Mouse (Mus musculus): ENCODE results near the gene Uchl3. TPM values are rescaled to one million over a fixed set of nuclear protein-coding genes. Genes with fewer than 3 reads are reported as not detected.

Uchl3 gene
- polyA plus RNA-seq, 1 experiment from 2014 or later: 95.2 TPM

DNA sequence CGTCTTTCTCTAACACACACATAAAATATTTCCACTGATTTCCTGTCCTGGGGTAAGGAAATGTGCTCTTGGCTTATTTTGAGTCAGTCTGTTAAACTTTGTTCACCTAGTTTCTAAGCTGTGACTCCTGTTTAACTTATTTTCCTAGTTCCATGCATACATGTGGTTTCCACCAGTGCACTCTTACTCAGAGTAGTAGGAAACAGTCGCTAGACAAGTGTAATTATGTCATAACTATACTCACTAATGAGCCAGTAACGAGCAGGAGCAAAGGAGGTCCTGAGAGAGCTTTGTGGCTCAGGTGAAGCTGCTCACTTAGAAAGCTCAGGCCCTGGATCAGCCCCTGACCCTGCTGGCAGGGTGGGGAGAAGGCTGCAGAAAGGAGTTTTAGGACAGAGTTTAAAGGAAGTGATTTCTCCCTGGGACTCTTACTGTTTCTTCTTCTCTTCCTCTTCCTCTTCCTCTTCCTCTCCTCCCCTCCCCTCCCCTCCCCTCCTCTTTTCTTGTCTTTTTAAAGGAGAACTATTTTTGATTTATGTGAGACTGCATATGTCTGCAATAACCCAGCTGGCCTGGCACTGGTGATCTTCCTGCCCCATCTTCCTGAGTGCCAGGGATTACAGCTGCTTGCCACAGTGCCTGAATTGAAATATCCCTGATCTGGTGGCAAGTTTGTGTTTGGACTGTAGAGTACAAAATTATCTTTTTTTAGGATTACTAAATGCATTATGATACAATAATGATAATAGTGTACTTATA is 8.1 kb downstream of the Uchl3 start:
- Histone ChIP-seq H3K4me1 (ENCODE audit: control insufficient read depth, insufficient read depth, low read length) (no peaks in the 10 kb centered on the region), H3K36me3 (ENCODE audit: control insufficient read depth, insufficient read depth) (peaks cover 3% of the 10 kb centered on the region; the same call in 1 of the 2 replicates), H3K4me2 (ENCODE audit: low read depth, low read length) (no peak overlapping the region), H3K9ac (ENCODE audit: low read length) (no peak overlapping the region), H3K27ac (ENCODE audit: low read length) (no peak overlapping the region), H3K9me3 (replicated peaks; ENCODE audit: control insufficient read depth, low read length) (no peaks in the 10 kb centered on the region), H3K4me3 (ENCODE audit: low read length) (no peak overlapping the region), H3K27me3 (ENCODE audit: control insufficient read depth, insufficient read depth, low read length) (no peaks in the 10 kb centered on the region)
- ATAC-seq (replicated peaks; ENCODE audit: extremely low read depth, insufficient read depth, low FRiP score): no peak
- WGBS: 70% methylated on average over 3 of the region's 3 CpGs

DNA sequence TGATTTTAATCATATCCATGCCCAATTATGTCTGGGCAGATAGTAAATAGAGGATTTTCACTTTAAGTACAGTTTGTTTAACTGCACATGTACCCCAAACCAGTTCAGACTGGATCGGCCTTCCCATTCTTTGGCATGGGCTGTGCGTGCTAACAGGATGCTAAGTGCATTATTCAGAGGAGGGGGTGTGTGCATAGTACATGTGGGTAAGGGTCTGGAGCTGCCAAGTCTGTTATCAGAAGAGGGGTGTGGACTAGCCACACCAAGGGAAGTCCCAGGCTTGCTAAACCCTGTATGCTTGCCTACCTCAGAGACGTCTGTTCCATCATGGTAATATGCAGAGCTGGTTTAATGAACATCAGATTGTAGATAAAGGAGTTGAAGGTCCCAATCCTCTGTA is 10.5 kb downstream of the Uchl3 start:
- WGBS: 63% methylated on average over 3 of the region's 3 CpGs
- peaks cover 7% of the 10 kb centered on the region; the same call in 1 of the 2 replicates for H3K36me3 ChIP-seq (ENCODE audit: control insufficient read depth, insufficient read depth)
- no peaks in the 10 kb centered on the region for H3K4me1 ChIP-seq (ENCODE audit: control insufficient read depth, insufficient read depth, low read length)
- no peaks in the 10 kb centered on the region for H3K27me3 ChIP-seq (ENCODE audit: control insufficient read depth, insufficient read depth, low read length)
- no peaks in the 10 kb centered on the region for H3K9me3 ChIP-seq (replicated peaks; ENCODE audit: control insufficient read depth, low read length)
- H3K4me3 ChIP-seq (ENCODE audit: low read length): no peak overlapping the region
- H3K4me2 ChIP-seq (ENCODE audit: low read depth, low read length): no peak overlapping the region
- no peak overlapping the region for H3K27ac ChIP-seq (ENCODE audit: low read length)
- no peak overlapping the region for H3K9ac ChIP-seq (ENCODE audit: low read length)
- ATAC-seq (replicated peaks; ENCODE audit: extremely low read depth, insufficient read depth, low FRiP score): no peak

DNA sequence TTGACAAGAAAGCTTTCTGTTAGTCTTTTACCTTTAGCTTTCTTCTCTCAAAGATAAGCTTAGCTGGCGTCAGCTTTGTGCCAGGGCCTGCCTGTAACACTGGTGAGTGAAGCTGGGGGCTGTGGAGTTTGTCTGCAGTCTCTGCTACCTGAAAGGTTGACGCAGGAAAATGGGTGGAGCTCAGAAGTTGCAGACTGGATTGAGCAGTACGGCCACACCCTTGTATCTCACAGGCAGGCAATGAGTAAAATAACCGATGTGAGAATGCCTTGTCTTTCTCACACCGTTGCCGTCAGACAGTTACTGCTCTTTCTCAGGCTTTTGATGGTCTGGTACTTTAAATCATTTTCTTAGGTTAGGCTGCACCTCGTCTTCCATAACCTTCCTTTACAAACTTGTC is 12.3 kb downstream of the Uchl3 start:
- Histone ChIP-seq H3K4me3 (ENCODE audit: low read length) (no peak overlapping the region), H3K27me3 (ENCODE audit: control insufficient read depth, insufficient read depth, low read length) (no peaks in the 10 kb centered on the region), H3K27ac (ENCODE audit: low read length) (no peak overlapping the region), H3K4me2 (ENCODE audit: low read depth, low read length) (no peak overlapping the region), H3K9ac (ENCODE audit: low read length) (no peak overlapping the region), H3K9me3 (replicated peaks; ENCODE audit: control insufficient read depth, low read length) (no peaks in the 10 kb centered on the region), H3K4me1 (ENCODE audit: control insufficient read depth, insufficient read depth, low read length) (no peaks in the 10 kb centered on the region), H3K36me3 (ENCODE audit: control insufficient read depth, insufficient read depth) (peaks cover 7% of the 10 kb centered on the region; the same call in 1 of the 2 replicates)
- no peak for ATAC-seq (replicated peaks; ENCODE audit: extremely low read depth, insufficient read depth, low FRiP score)
- WGBS: 81% methylated on average over 7 of the region's 7 CpGs

DNA sequence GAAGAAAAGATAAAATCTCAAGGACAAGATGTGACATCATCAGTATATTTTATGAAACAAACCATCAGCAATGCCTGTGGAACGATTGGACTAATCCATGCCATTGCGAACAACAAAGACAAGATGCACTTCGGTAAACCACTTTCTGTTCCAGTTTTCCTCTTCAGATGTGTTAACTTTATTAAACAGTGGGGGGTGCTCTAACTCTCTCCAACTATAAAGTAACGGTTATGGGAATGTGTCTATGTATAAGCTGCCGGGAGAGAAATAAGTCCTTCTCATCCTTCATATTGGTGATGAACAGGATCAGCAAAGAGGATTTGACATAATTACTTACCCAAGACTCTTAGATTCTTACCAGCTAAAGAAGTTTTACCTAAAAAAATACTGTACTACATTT is 12.8 kb downstream of the Uchl3 start:
- no peak overlapping the region for H3K4me2 ChIP-seq (ENCODE audit: low read depth, low read length)
- H3K9me3 ChIP-seq (replicated peaks; ENCODE audit: control insufficient read depth, low read length): no peaks in the 10 kb centered on the region
- H3K4me1 ChIP-seq (ENCODE audit: control insufficient read depth, insufficient read depth, low read length): no peaks in the 10 kb centered on the region
- no peak for ATAC-seq (replicated peaks; ENCODE audit: extremely low read depth, insufficient read depth, low FRiP score)
- H3K27me3 ChIP-seq (ENCODE audit: control insufficient read depth, insufficient read depth, low read length): no peaks in the 10 kb centered on the region
- H3K4me3 ChIP-seq (ENCODE audit: low read length): no peak overlapping the region
- H3K27ac ChIP-seq (ENCODE audit: low read length): no peak overlapping the region
- H3K36me3 ChIP-seq (ENCODE audit: control insufficient read depth, insufficient read depth): peaks cover 7% of the 10 kb centered on the region; the same call in 1 of the 2 replicates
- H3K9ac ChIP-seq (ENCODE audit: low read length): no peak overlapping the region
- 75% methylated on average over 5 of the region's 5 CpGs for WGBS

DNA sequence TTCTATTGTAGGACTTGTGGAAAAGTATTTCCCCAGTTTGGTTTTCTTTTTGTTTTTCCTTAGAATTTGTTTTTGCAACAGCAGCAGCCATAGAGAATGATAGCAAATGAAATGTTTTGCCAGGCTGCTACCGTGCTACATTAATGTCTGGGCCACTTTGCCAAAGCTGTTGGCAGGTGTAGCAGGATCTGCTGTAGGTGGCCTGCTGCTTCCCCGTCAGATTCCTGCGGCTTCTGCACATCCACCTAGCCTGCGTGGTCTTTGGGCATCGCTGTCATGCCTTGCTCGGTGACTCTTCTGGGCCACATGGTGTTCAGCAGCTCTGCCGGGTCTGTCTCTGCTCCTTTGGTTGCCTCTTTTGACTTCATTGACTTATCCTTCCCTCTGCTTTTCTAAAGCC is 14.9 kb downstream of the Uchl3 start:
- H3K9me3 ChIP-seq (replicated peaks; ENCODE audit: control insufficient read depth, low read length): no peaks in the 10 kb centered on the region
- no peak overlapping the region for H3K27ac ChIP-seq (ENCODE audit: low read length)
- no peak for ATAC-seq (replicated peaks; ENCODE audit: extremely low read depth, insufficient read depth, low FRiP score)
- no peaks in the 10 kb centered on the region for H3K4me1 ChIP-seq (ENCODE audit: control insufficient read depth, insufficient read depth, low read length)
- no peaks in the 10 kb centered on the region for H3K27me3 ChIP-seq (ENCODE audit: control insufficient read depth, insufficient read depth, low read length)
- WGBS: 89% methylated on average over 7 of the region's 7 CpGs
- no peak overlapping the region for H3K4me2 ChIP-seq (ENCODE audit: low read depth, low read length)
- H3K9ac ChIP-seq (ENCODE audit: low read length): no peak overlapping the region
- no peak overlapping the region for H3K4me3 ChIP-seq (ENCODE audit: low read length)
- H3K36me3 ChIP-seq (ENCODE audit: control insufficient read depth, insufficient read depth): peaks cover 7% of the 10 kb centered on the region; the same call in 1 of the 2 replicates

DNA sequence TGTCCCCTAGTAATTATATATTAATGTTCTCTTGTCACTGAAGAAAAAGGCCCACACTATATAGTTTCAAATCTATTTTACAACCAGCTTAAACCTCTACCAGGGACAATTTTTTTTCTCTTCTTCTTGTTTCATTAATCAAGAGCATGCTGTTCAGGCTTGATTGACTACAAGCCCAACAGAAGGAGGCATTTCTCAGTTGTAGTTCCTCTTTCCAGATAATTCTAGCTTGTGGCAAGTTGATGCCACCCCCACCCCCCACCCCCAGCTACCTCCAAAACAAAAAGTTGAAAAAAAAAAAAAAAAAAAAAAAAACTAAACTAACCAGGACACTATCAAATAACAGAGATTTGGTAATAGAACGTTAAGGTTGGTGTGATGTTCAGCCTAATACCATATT is 18.5 kb downstream of the Uchl3 start:
- peaks cover 3% of the 10 kb centered on the region; the same call in 1 of the 2 replicates for H3K36me3 ChIP-seq (ENCODE audit: control insufficient read depth, insufficient read depth)
- H3K27ac ChIP-seq (ENCODE audit: low read length): no peak overlapping the region
- H3K4me3 ChIP-seq (ENCODE audit: low read length): no peak overlapping the region
- no peaks in the 10 kb centered on the region for H3K4me1 ChIP-seq (ENCODE audit: control insufficient read depth, insufficient read depth, low read length)
- ATAC-seq (replicated peaks; ENCODE audit: extremely low read depth, insufficient read depth, low FRiP score): no peak
- H3K9me3 ChIP-seq (replicated peaks; ENCODE audit: control insufficient read depth, low read length): no peaks in the 10 kb centered on the region
- WGBS: 84% methylated on average over 1 of the region's 1 CpGs
- H3K4me2 ChIP-seq (ENCODE audit: low read depth, low read length): no peak overlapping the region
- no peaks in the 10 kb centered on the region for H3K27me3 ChIP-seq (ENCODE audit: control insufficient read depth, insufficient read depth, low read length)
- no peak overlapping the region for H3K9ac ChIP-seq (ENCODE audit: low read length)

DNA sequence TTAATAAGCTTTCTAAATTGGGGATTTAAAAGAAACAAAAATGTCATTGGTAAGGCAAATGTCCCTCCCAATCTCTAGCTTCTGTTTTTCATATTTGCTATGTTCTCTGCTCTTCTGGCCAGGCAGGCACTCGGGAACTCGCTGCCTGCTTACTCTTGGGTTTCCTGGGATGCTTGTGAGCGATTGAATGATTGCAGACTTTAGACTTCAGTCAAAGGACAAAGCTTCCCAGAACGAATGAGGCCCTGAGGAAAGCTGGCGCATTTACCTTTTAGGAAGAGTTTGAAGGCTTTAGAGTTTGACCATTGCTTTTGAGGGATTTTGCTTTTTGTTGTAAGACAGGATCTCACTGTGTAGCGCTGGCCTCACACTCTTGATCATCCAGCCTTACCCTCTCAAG is 33.9 kb downstream of the Uchl3 start:
- no peak overlapping the region for H3K27ac ChIP-seq (ENCODE audit: low read length)
- H3K9ac ChIP-seq (ENCODE audit: low read length): no peak overlapping the region
- no peak overlapping the region for H3K4me2 ChIP-seq (ENCODE audit: low read depth, low read length)
- H3K36me3 ChIP-seq (ENCODE audit: control insufficient read depth, insufficient read depth): 0 out of 2 replicates have a peak, but pooled peaks cover 2% of the 10 kb centered on the region
- H3K9me3 ChIP-seq (replicated peaks; ENCODE audit: control insufficient read depth, low read length): no peaks in the 10 kb centered on the region
- no peak for ATAC-seq (replicated peaks; ENCODE audit: extremely low read depth, insufficient read depth, low FRiP score)
- WGBS: 91% methylated on average over 6 of the region's 6 CpGs
- H3K27me3 ChIP-seq (ENCODE audit: control insufficient read depth, insufficient read depth, low read length): no peaks in the 10 kb centered on the region
- H3K4me3 ChIP-seq (ENCODE audit: low read length): no peak overlapping the region
- no peaks in the 10 kb centered on the region for H3K4me1 ChIP-seq (ENCODE audit: control insufficient read depth, insufficient read depth, low read length)

DNA sequence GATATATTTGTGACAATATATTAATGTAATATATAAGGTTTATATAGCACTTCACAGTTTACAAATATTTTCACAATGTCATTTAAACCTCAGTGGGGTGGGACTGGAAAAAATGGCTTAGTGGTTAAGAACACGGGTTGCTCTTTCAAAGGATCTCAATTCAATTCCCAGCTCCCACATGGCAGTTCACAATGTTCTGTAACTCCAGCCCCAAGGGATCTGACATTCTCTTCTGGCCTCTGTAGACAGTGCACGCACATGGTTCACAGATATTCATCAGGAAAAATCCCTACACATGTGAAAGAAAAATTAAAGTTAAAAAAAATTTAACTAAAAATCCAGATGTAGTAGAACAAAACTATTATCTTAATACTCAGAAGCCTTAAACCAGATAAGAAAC is 34.6 kb downstream of the Uchl3 start:
- no peak for ATAC-seq (replicated peaks; ENCODE audit: extremely low read depth, insufficient read depth, low FRiP score)
- Histone ChIP-seq H3K27ac (ENCODE audit: low read length) (no peak overlapping the region), H3K27me3 (ENCODE audit: control insufficient read depth, insufficient read depth, low read length) (no peaks in the 10 kb centered on the region), H3K4me2 (ENCODE audit: low read depth, low read length) (no peak overlapping the region), H3K36me3 (ENCODE audit: control insufficient read depth, insufficient read depth) (0 out of 2 replicates have a peak, but pooled peaks cover 2% of the 10 kb centered on the region), H3K4me1 (ENCODE audit: control insufficient read depth, insufficient read depth, low read length) (no peaks in the 10 kb centered on the region), H3K4me3 (ENCODE audit: low read length) (no peak overlapping the region), H3K9me3 (replicated peaks; ENCODE audit: control insufficient read depth, low read length) (no peaks in the 10 kb centered on the region), H3K9ac (ENCODE audit: low read length) (no peak overlapping the region)
- 83% methylated on average over 2 of the region's 2 CpGs for WGBS

DNA sequence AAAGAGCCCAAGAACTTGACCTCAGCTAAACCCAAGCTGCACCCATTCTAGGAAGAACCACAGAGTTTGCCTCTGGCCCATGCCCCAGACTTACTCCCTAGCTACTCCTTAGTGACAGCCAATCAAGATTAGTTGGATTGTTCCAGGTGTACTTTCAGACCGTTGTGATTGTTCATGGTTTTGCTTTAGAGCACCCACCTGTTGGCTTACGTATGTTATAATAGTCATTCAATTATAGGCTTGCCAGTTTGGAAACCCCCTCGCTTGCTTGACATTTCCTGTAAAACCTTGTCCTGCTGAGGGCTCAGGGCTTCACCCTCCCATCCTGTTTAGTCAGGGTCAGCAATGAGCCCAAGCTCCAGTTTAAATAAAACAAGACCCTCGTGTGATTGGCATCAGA is 50.7 kb downstream of the Uchl3 start:
- no peaks in the 10 kb centered on the region for H3K36me3 ChIP-seq (ENCODE audit: control insufficient read depth, insufficient read depth)
- 74% methylated on average over 4 of the region's 4 CpGs for WGBS
- no peaks in the 10 kb centered on the region for H3K27me3 ChIP-seq (ENCODE audit: control insufficient read depth, insufficient read depth, low read length)
- no peak overlapping the region for H3K4me2 ChIP-seq (ENCODE audit: low read depth, low read length)
- H3K27ac ChIP-seq (ENCODE audit: low read length): no peak overlapping the region
- no peak overlapping the region for H3K4me3 ChIP-seq (ENCODE audit: low read length)
- H3K4me1 ChIP-seq (ENCODE audit: control insufficient read depth, insufficient read depth, low read length): no peaks in the 10 kb centered on the region
- no peak for ATAC-seq (replicated peaks; ENCODE audit: extremely low read depth, insufficient read depth, low FRiP score)
- H3K9me3 ChIP-seq (replicated peaks; ENCODE audit: control insufficient read depth, low read length): no peaks in the 10 kb centered on the region
- no peak overlapping the region for H3K9ac ChIP-seq (ENCODE audit: low read length)
